Mouse (Mus musculus) activated CD4-positive, CD25-positive, alpha-beta regulatory T cell, adult 4 months (primary cell): ENCODE results near the gene Dnajc5. TPM values are rescaled to one million over a fixed set of nuclear protein-coding genes. Genes with fewer than 3 reads are reported as not detected.

Experiments
- polyA plus RNA-seq, 2 experiments: library from polyadenylated mRNA; unstranded; fragments of 100-300 nt; shearing (Covaris generic); gene quantifications; one replicate each; pipeline ENCODE4 v1.2.1; 2017

Gene Dnajc5
- polyA plus RNA-seq, 2 experiments from 2014 or later = 36.9 to 37.1 TPM

Other genes starting within 250 kb of the Dnajc5 start
- 10 to 100 TPM in 1 of 2 experiments, 1 to 10 TPM in 1; 8.5 to 11.4 TPM for gene Gmeb2, start 232.4 kb upstream of the Dnajc5 start, polyA plus RNA-seq
- under 1 TPM in 1 of 2 experiments, not detected in 1; 0.40 TPM for gene Stmn3, start 206.0 kb upstream of the Dnajc5 start, polyA plus RNA-seq
- gene Rtel1, start 200.7 kb upstream of the Dnajc5 start, polyA plus RNA-seq = 10 to 100 TPM; 22.9 to 25.4 TPM
- gene Zgpat, start 155.6 kb upstream of the Dnajc5 start, polyA plus RNA-seq = 10 to 100 TPM; 22.2 to 22.8 TPM
- 10 to 100 TPM; 52.2 to 60.8 TPM for gene Arfrp1, start 155.1 kb upstream of the Dnajc5 start, polyA plus RNA-seq
- 100 to 1,000 TPM; 369 to 440 TPM for gene Lime1, start 140.4 kb upstream of the Dnajc5 start, polyA plus RNA-seq
- gene Zbtb46, start 61.1 kb upstream of the Dnajc5 start, polyA plus RNA-seq = 1 to 10 TPM; 2.5 to 4.3 TPM
- gene Abhd16b, start 27.3 kb upstream of the Dnajc5 start, polyA plus RNA-seq = not detected
- 100 to 1,000 TPM in 1 of 2 experiments, 10 to 100 TPM in 1; 88.0 to 103 TPM for gene Tpd52l2, start 23.3 kb upstream of the Dnajc5 start, polyA plus RNA-seq
- 100 to 1,000 TPM; 111 to 136 TPM for gene Uckl1, start 64.4 kb downstream of the Dnajc5 start, polyA plus RNA-seq
- gene Prpf6, start 71.4 kb downstream of the Dnajc5 start, polyA plus RNA-seq = 10 to 100 TPM; 69.3 to 69.5 TPM
- gene Zfp512b, start 72.3 kb downstream of the Dnajc5 start, polyA plus RNA-seq = 10 to 100 TPM; 20.3 to 26.9 TPM
- gene Samd10, start 78.7 kb downstream of the Dnajc5 start, polyA plus RNA-seq = 10 to 100 TPM in 1 of 2 experiments, 1 to 10 TPM in 1; 8.7 to 12.5 TPM
- gene Gm29797, start 136.5 kb downstream of the Dnajc5 start, polyA plus RNA-seq = not detected
- gene Sox18, start 151.2 kb downstream of the Dnajc5 start, polyA plus RNA-seq = not detected
- gene Tcea2, start 159.8 kb downstream of the Dnajc5 start, polyA plus RNA-seq = 10 to 100 TPM in 1 of 2 experiments, 1 to 10 TPM in 1; 9.8 to 12.1 TPM
- gene Rgs19, start 173.5 kb downstream of the Dnajc5 start, polyA plus RNA-seq = 100 to 1,000 TPM; 199 to 210 TPM
- not detected for gene Lkaaear1, start 178.0 kb downstream of the Dnajc5 start, polyA plus RNA-seq
- gene Oprl1, start 194.5 kb downstream of the Dnajc5 start, polyA plus RNA-seq = not detected
- not detected for gene Myt1, start 242.8 kb downstream of the Dnajc5 start, polyA plus RNA-seq